Mouse (Mus musculus) thymus, adult 2 months (tissue): ENCODE data around the gene Tradd. TPM values are rescaled to one million over a fixed set of nuclear protein-coding genes. Genes with fewer than 3 reads are reported as not detected.

Experiments used
- DNase-seq: peaks from one replicate; pipeline ENCODE4 v3.0.0; 2021
- H3K27ac ChIP-seq: fragments of 200-500 bp; 2 replicates; pipeline ENCODE4 v1.5.1; 2012; ENCODE audit warnings: low read length, control low read depth; ENCODE audit not compliant: control insufficient read depth, insufficient read depth
- H3K27me3 ChIP-seq: fragments of 200-500 bp; 2 replicates; pipeline ENCODE4 v1.6.1; 2012; ENCODE audit warnings: mild to moderate bottlenecking, low read length, moderate library complexity, mixed read lengths; ENCODE audit not compliant: control insufficient read depth, insufficient read depth
- H3K36me3 ChIP-seq: fragments of 200-500 bp; 2 replicates; pipeline ENCODE4 v1.6.1; 2012; ENCODE audit warnings: mild to moderate bottlenecking, low read length, moderate library complexity; ENCODE audit not compliant: control insufficient read depth, insufficient read depth
- H3K4me1 ChIP-seq: fragments of 200-500 bp; replicated peaks from 2 replicates; pipeline ENCODE4 v1.6.1; 2012; ENCODE audit warnings: low read length; ENCODE audit not compliant: control insufficient read depth, insufficient read depth
- H3K4me3 ChIP-seq: fragments of 200-500 bp; 2 replicates; pipeline ENCODE4 v1.5.1; 2012; ENCODE audit warnings: mild to moderate bottlenecking, low read length, control low read depth, moderate library complexity; ENCODE audit not compliant: control insufficient read depth, insufficient read depth
- CTCF ChIP-seq: fragments of 200-500 bp; IDR thresholded peaks from 2 replicates; pipeline ENCODE4 v1.5.1; 2012; ENCODE audit warnings: mild to moderate bottlenecking, control low read depth, low read length, moderate library complexity, borderline replicate concordance; ENCODE audit not compliant: control insufficient read depth, poor library complexity, insufficient read depth; ENCODE audit errors: extremely low read depth
- POLR2A ChIP-seq: fragments of 200-500 bp; IDR thresholded peaks from 2 replicates; pipeline ENCODE4 v1.6.1; 2012; ENCODE audit warnings: mild to moderate bottlenecking, low read length, control low read depth, moderate library complexity; ENCODE audit not compliant: control insufficient read depth, poor library complexity, insufficient read depth; ENCODE audit errors: extremely low read depth
- WGBS: fragments of 180-500 bp; shearing (Covaris S2); methylation state at CpG from one replicate; pipeline ENCODE4 v1.1.7; 2018; 5-methylcytosine and 5-hydroxymethylcytosine counted together
- polyA plus RNA-seq: library from polyadenylated mRNA; depleted of rRNA; stranded (reverse); fragments of >200 nt; gene quantifications from 2 replicates; pipeline ENCODE4 v1.2.3, GENCODE M21; 2012

Tradd gene
- polyA plus RNA-seq, 1 experiment = 40.4 TPM

GRCm38 (mm10) chr8:105270101-105270915 lies 5.9 kb upstream of the Tradd start:
- Histone ChIP-seq H3K4me3 (0 out of 2 replicates have a peak overlapping the region, but pooled peaks have one; percentile 0), H3K27me3 (peaks cover 17% of the 10 kb centered on the region; the same call in 1 of the 2 replicates), H3K27ac (no peak overlapping the region), H3K36me3 (no peaks in the 10 kb centered on the region; the same call in none of the 2 replicates), H3K4me1 (peaks cover 25% of the 10 kb centered on the region)
- WGBS = 21% methylated on average over 39 of the region's 39 CpGs
- no peak for DNase-seq
- TF ChIP-seq CTCF = no peak
- TF ChIP-seq POLR2A = no peak

DNA sequence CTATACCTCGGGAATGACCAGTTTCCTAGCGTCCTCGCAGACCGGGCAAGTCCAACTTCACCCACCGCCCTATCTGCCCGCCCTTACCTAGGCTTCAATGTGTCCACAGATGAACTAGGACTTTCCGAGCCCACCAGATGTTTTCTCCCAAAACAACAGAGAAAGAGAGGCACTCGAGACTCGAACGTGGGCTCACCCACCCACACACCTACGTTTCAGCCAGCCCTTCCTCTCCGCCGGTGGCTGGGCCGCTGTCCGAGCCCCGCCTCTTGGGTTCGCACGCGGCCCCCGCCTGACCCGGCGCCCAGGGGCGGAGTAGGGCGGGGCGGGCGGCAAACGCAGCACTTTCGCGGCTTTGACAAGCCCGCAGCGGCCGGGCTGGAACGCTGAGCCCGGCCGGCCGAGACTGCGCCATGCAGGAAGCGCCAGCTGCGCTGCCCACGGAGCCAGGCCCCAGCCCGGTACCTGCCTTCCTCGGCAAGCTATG lies 5.1 kb upstream of the Tradd start, which contains the start of gene Hsf4:
TSS of gene Hsf4 (plus strand) at position 341 of the 487 bp plus-strand sequence.
- TF ChIP-seq CTCF = no peak
- no peak for TF ChIP-seq POLR2A
- Histone ChIP-seq H3K27ac (no peak within 1 kb of the TSS), H3K4me1 (peaks cover 27% of the 10 kb centered on the region), H3K4me3 (peak within 1 kb of the TSS; percentile 0; the same call in 1 of the 2 replicates), H3K36me3 (no peaks in the 10 kb centered on the region; the same call in none of the 2 replicates), H3K27me3 (peaks cover 17% of the 10 kb centered on the region; the same call in 1 of the 2 replicates)
- DNase-seq = no peak
- 10% methylated on average over 42 of the region's 42 CpGs for WGBS

GRCm38 (mm10) chr8:105269075-105269458 lies 4.7 kb upstream of the Tradd start:
- peaks cover 17% of the 10 kb centered on the region; the same call in 1 of the 2 replicates for H3K27me3 ChIP-seq

GRCm38 (mm10) chr8:105268342-105269074 lies 4.1 kb upstream of the Tradd start:
- no peak for DNase-seq
- TF ChIP-seq CTCF (no peak), POLR2A (no peak)
- no peaks in the 10 kb centered on the region; the same call in none of the 2 replicates for H3K36me3 ChIP-seq
- no peak overlapping the region for H3K27ac ChIP-seq
- WGBS = 88% methylated on average over 65 of the region's 65 CpGs
- no peak overlapping the region for H3K4me3 ChIP-seq
- peaks cover 17% of the 10 kb centered on the region; the same call in 1 of the 2 replicates for H3K27me3 ChIP-seq
- H3K4me1 ChIP-seq = peaks cover 33% of the 10 kb centered on the region

More at GRCm38 (mm10) chr8:105269075-105269458, 4.7 kb upstream of the Tradd start:
- TF ChIP-seq POLR2A = no peak
- TF ChIP-seq CTCF = no peak
- peak overlapping the region; percentile 0; the same call in 1 of the 2 replicates for H3K4me3 ChIP-seq
- WGBS = 62% methylated on average over 10 of the region's 10 CpGs
- H3K4me1 ChIP-seq = peaks cover 27% of the 10 kb centered on the region
- no peak overlapping the region for H3K27ac ChIP-seq
- DNase-seq = no peak
- H3K36me3 ChIP-seq = no peaks in the 10 kb centered on the region; the same call in none of the 2 replicates

DNA sequence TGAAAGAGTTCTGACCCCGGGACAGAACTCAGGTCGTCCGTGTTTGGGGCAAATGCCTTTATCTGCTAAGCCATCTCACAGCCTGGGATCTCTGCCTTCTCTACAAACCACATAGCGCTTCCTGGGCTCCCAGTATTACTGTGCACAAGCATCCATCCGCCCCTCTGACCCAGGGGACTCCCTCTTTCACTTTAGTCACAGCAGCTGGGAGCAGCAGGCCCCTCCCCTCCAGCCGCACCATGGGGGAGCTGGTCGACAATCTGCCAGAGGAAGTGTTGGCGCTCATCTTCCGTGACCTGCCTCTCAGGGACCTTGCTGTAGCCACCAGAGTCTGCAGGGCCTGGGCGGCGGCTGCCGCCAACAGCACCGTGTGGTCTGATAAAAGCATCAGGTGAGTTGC lies 2.4 kb upstream of the Tradd start:
- DNase-seq = peak; percentile 39
- 12% methylated on average over 13 of the region's 13 CpGs for WGBS

DNA sequence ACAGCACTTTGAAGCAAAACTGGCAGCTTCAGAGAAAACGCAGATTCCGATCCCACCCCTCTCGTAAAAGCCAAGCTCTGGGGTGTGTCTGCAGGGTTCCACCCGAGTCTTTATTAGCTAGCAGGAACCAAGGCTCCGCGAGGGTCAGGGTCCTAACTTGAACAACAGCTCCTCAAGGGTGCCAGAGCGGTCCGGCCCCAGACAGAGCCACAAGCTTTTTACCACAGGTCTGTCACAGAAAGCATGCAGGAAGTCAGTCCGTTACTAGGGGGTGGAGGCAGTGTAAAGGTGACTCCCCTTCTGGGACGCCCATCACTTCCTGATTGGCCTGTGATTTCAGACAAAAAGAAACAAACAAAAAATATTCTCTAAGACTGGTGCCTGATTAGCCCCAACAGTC lies 719 bp upstream of the Tradd start:
- no peak for TF ChIP-seq CTCF
- no peak for TF ChIP-seq POLR2A
- Histone ChIP-seq H3K36me3 (no peaks in the 10 kb centered on the region; the same call in none of the 2 replicates), H3K4me3 (peak overlapping the region; percentile 49), H3K27ac (peak overlapping the region; percentile 21; the same call in 1 of the 2 replicates), H3K4me1 (peaks cover 29% of the 10 kb centered on the region), H3K27me3 (peaks cover 10% of the 10 kb centered on the region; the same call in 1 of the 2 replicates)
- DNase-seq = peak; percentile 52
- 1% methylated on average over 10 of the region's 10 CpGs for WGBS

More for the DNA sequence above, 2.4 kb upstream of the Tradd start:
- Histone ChIP-seq H3K4me1 (peaks cover 33% of the 10 kb centered on the region), H3K4me3 (no peak overlapping the region), H3K27me3 (peaks cover 17% of the 10 kb centered on the region; the same call in 1 of the 2 replicates), H3K36me3 (no peaks in the 10 kb centered on the region; the same call in none of the 2 replicates), H3K27ac (no peak overlapping the region)
- TF ChIP-seq CTCF = no peak
- no peak for TF ChIP-seq POLR2A
